Mouse (Mus musculus) forebrain, embryonic 14.5 days (tissue): ENCODE results near the gene Serpinb2. TPM values are rescaled to one million over a fixed set of nuclear protein-coding genes. Genes with fewer than 3 reads are reported as not detected.

Source experiments
- ATAC-seq: fragments of 200-750 bp; cut with Nextera tagmentation; 2 replicates; pipeline ENCODE4 v1.8.0; 2017; ENCODE audit warnings: mild to moderate bottlenecking, moderate library complexity
- DNase-seq: peaks from one replicate; pipeline ENCODE4 v3.0.0-alpha.2; 2015; ENCODE audit warnings: low spot score
- H3K27ac ChIP-seq: fragments of 300-500 bp; sonication (generic); 2 replicates; pipeline ENCODE4 v1.5.1; 2014; ENCODE audit warnings: low read depth, mild to moderate bottlenecking, control low read depth, low read length, moderate library complexity
- H3K27me3 ChIP-seq: fragments of 300-500 bp; sonication (generic); replicated peaks from 2 replicates; pipeline ENCODE4 v1.6.1; 2014; ENCODE audit warnings: low read length, control low read depth, mixed read lengths; ENCODE audit not compliant: control insufficient read depth, insufficient read depth
- H3K36me3 ChIP-seq: fragments of 300-500 bp; sonication (generic); 2 replicates; pipeline ENCODE4 v1.6.1; 2014; ENCODE audit warnings: low read length, control low read depth; ENCODE audit not compliant: control insufficient read depth, insufficient read depth
- H3K4me1 ChIP-seq: fragments of 300-500 bp; sonication (generic); 2 replicates; pipeline ENCODE4 v1.6.1; 2014; ENCODE audit warnings: antibody characterized with exemption, low read length, control low read depth; ENCODE audit not compliant: control insufficient read depth, insufficient read depth
- H3K4me2 ChIP-seq: fragments of 300-500 bp; sonication (generic); 2 replicates; pipeline ENCODE4 v1.6.1; 2014; ENCODE audit warnings: mild to moderate bottlenecking, control low read depth, low read length
- H3K4me3 ChIP-seq: fragments of 300-500 bp; sonication (generic); 2 replicates; pipeline ENCODE4 v1.5.1; 2014; ENCODE audit warnings: low read depth, low read length, control low read depth
- H3K9ac ChIP-seq: fragments of 300-500 bp; sonication (generic); 2 replicates; pipeline ENCODE4 v1.6.1; 2014; ENCODE audit warnings: mild to moderate bottlenecking, low read length, control low read depth, moderate library complexity
- H3K9me3 ChIP-seq: fragments of 300-500 bp; sonication (generic); replicated peaks from 2 replicates; pipeline ENCODE4 v1.6.1; 2016; ENCODE audit warnings: low read length, control low read depth, mixed read lengths; ENCODE audit not compliant: control insufficient read depth
- WGBS: fragments of 180-500 bp; shearing (Covaris S2); extraction: QIAGEN DNeasy Blood & Tissue Kit; methylation state at CpG from one replicate; pipeline ENCODE4 v1.1.7; 2014; 5-methylcytosine and 5-hydroxymethylcytosine counted together
- polyA plus RNA-seq: library from polyadenylated mRNA; unstranded; fragments of >200 nt; fragmentation: Nextera tagmentation; extraction: Ambion mirVana; gene quantifications from 2 replicates; pipeline ENCODE4 v1.2.1, GENCODE M21; 2014

The Serpinb2 gene
- polyA plus RNA-seq, 1 experiment from 2014 or later = 0.19 TPM

GRCm38 (mm10) chr1:107565644-107566043, 54.4 kb downstream of the Serpinb2 start:
- H3K4me2 ChIP-seq = no peak overlapping the region
- H3K9ac ChIP-seq = no peak overlapping the region
- H3K27ac ChIP-seq = no peak overlapping the region
- ATAC-seq (no peak), DNase-seq (peak; percentile 58)
- no peaks in the 10 kb centered on the region for H3K4me1 ChIP-seq
- no peaks in the 10 kb centered on the region for H3K27me3 ChIP-seq
- H3K4me3 ChIP-seq = no peak overlapping the region
- no peaks in the 10 kb centered on the region for H3K9me3 ChIP-seq
- no peaks in the 10 kb centered on the region for H3K36me3 ChIP-seq

GRCm38 (mm10) chr1:107576094-107576493, 64.9 kb downstream of the Serpinb2 start:
- no peaks in the 10 kb centered on the region for H3K36me3 ChIP-seq
- 93% methylated on average over 2 of the region's 2 CpGs for WGBS
- no peak overlapping the region for H3K27ac ChIP-seq
- H3K27me3 ChIP-seq = no peaks in the 10 kb centered on the region
- ATAC-seq (no peak), DNase-seq (no peak)
- H3K4me3 ChIP-seq = no peak overlapping the region
- H3K9ac ChIP-seq = no peak overlapping the region
- no peaks in the 10 kb centered on the region for H3K4me1 ChIP-seq
- H3K4me2 ChIP-seq = no peak overlapping the region
- H3K9me3 ChIP-seq = no peaks in the 10 kb centered on the region

- H3K9ac ChIP-seq = no peak overlapping the region
- H3K4me3 ChIP-seq = no peak overlapping the region
- no peak overlapping the region for H3K27ac ChIP-seq
- H3K4me2 ChIP-seq = no peak overlapping the region
- WGBS = 100% methylated on average over 1 of the region's 1 CpGs
- no peaks in the 10 kb centered on the region for H3K27me3 ChIP-seq
- DNase-seq = no peak
- H3K4me1 ChIP-seq = no peaks in the 10 kb centered on the region
- no peaks in the 10 kb centered on the region for H3K9me3 ChIP-seq
- no peak for ATAC-seq
- H3K36me3 ChIP-seq = no peaks in the 10 kb centered on the region
Measured at GRCm38 (mm10) chr1:107577514-107577913, 66.3 kb downstream of the Serpinb2 start.

- no peaks in the 10 kb centered on the region for H3K36me3 ChIP-seq
- ATAC-seq (no peak), DNase-seq (no peak)
- H3K27ac ChIP-seq = no peak overlapping the region
- no peak overlapping the region for H3K4me3 ChIP-seq
- no peaks in the 10 kb centered on the region for H3K9me3 ChIP-seq
- no peak overlapping the region for H3K9ac ChIP-seq
- H3K4me1 ChIP-seq = no peaks in the 10 kb centered on the region
- H3K27me3 ChIP-seq = no peaks in the 10 kb centered on the region
- H3K4me2 ChIP-seq = no peak overlapping the region
- WGBS = 79% methylated on average over 1 of the region's 1 CpGs
Measured at GRCm38 (mm10) chr1:107581220-107581619, 70.0 kb downstream of the Serpinb2 start.

- Histone ChIP-seq H3K9me3 (no peaks in the 10 kb centered on the region), H3K9ac (no peak overlapping the region), H3K4me3 (no peak overlapping the region), H3K27me3 (no peaks in the 10 kb centered on the region), H3K4me1 (no peaks in the 10 kb centered on the region), H3K27ac (no peak overlapping the region), H3K36me3 (no peaks in the 10 kb centered on the region), H3K4me2 (no peak overlapping the region)
- DNase-seq (no peak), ATAC-seq (no peak)
Measured at GRCm38 (mm10) chr1:107582900-107583299, 71.7 kb downstream of the Serpinb2 start.

GRCm38 (mm10) chr1:107583958-107584376, 72.7 kb downstream of the Serpinb2 start:
- WGBS = 52% methylated on average over 1 of the region's 1 CpGs
- no peak for DNase-seq
- Histone ChIP-seq H3K27me3 (no peaks in the 10 kb centered on the region), H3K9ac (no peak overlapping the region), H3K4me3 (no peak overlapping the region), H3K9me3 (no peaks in the 10 kb centered on the region), H3K4me2 (no peak overlapping the region), H3K27ac (no peak overlapping the region), H3K4me1 (no peaks in the 10 kb centered on the region), H3K36me3 (no peaks in the 10 kb centered on the region)
- no peak for ATAC-seq

- no peak overlapping the region for H3K4me3 ChIP-seq
- no peak overlapping the region for H3K27ac ChIP-seq
- no peaks in the 10 kb centered on the region for H3K27me3 ChIP-seq
- H3K4me2 ChIP-seq = no peak overlapping the region
- WGBS = 92% methylated on average over 3 of the region's 3 CpGs
- ATAC-seq (no peak), DNase-seq (no peak)
- no peaks in the 10 kb centered on the region for H3K36me3 ChIP-seq
- no peak overlapping the region for H3K9ac ChIP-seq
- no peaks in the 10 kb centered on the region for H3K4me1 ChIP-seq
- no peaks in the 10 kb centered on the region for H3K9me3 ChIP-seq
Measured at GRCm38 (mm10) chr1:107584932-107585331, 73.7 kb downstream of the Serpinb2 start.

Other genes starting within 250 kb of the Serpinb2 start
- gene Serpinb3b, start 233.1 kb upstream of the Serpinb2 start, polyA plus RNA-seq = not detected in 2 replicates
- gene Serpinb3c, start 233.1 kb upstream of the Serpinb2 start, polyA plus RNA-seq = not detected in 2 replicates
- gene Serpinb11, start 150.2 kb upstream of the Serpinb2 start, polyA plus RNA-seq = not detected in 2 replicates
- not detected in 2 replicates for gene Serpinb7, start 111.8 kb upstream of the Serpinb2 start, polyA plus RNA-seq
- 0.09 and 0.33 TPM in 2 replicates for gene Serpinb8, start 78.6 kb downstream of the Serpinb2 start, polyA plus RNA-seq